Mouse (Mus musculus) limb, embryonic 14.5 days (tissue): ENCODE measurements around the gene Minos1. TPM values are rescaled to one million over a fixed set of nuclear protein-coding genes. Genes with fewer than 3 reads are reported as not detected.

Experiments used
- ATAC-seq: fragments of 200-750 bp; cut with Nextera tagmentation; 2 replicates; pipeline ENCODE4 v1.8.0; 2017; ENCODE audit warnings: low read depth, moderate number of reproducible peaks, moderate TSS enrichment; ENCODE audit not compliant: low FRiP score
- DNase-seq: peaks from one replicate; pipeline ENCODE4 v3.0.0-alpha.2; 2015; ENCODE audit warnings: low spot score
- H3K27ac ChIP-seq: fragments of 300-500 bp; sonication (generic); replicated peaks from 2 replicates; pipeline ENCODE4 v1.5.1; 2014; ENCODE audit warnings: low read depth, mild to moderate bottlenecking, low read length, moderate library complexity, mixed read lengths
- H3K27me3 ChIP-seq: fragments of 300-500 bp; sonication (generic); 2 replicates; pipeline ENCODE4 v1.6.1; 2014; ENCODE audit warnings: low read length, mixed read lengths; ENCODE audit not compliant: control insufficient read depth, insufficient read depth
- H3K36me3 ChIP-seq: fragments of 300-500 bp; sonication (generic); 2 replicates; pipeline ENCODE4 v1.6.1; 2014; ENCODE audit warnings: mild to moderate bottlenecking, low read length, moderate library complexity, mixed read lengths; ENCODE audit not compliant: control insufficient read depth, insufficient read depth
- H3K4me1 ChIP-seq: fragments of 300-500 bp; sonication (generic); 2 replicates; pipeline ENCODE4 v1.6.1; 2014; ENCODE audit warnings: antibody characterized with exemption, low read length, mixed read lengths; ENCODE audit not compliant: control insufficient read depth, insufficient read depth
- H3K4me2 ChIP-seq: fragments of 300-500 bp; sonication (generic); replicated peaks from 2 replicates; pipeline ENCODE4 v1.6.1; 2014; ENCODE audit warnings: low read depth, mild to moderate bottlenecking, low read length, moderate library complexity; ENCODE audit not compliant: severe bottlenecking
- H3K4me3 ChIP-seq: fragments of 300-500 bp; sonication (generic); replicated peaks from 2 replicates; pipeline ENCODE4 v1.5.1; 2014; ENCODE audit warnings: low read length
- H3K9ac ChIP-seq: fragments of 300-500 bp; sonication (generic); 2 replicates; pipeline ENCODE4 v1.6.1; 2014; ENCODE audit warnings: mild to moderate bottlenecking, low read depth, low read length, moderate library complexity; ENCODE audit not compliant: severe bottlenecking
- H3K9me3 ChIP-seq: fragments of 300-500 bp; sonication (generic); 2 replicates; pipeline ENCODE4 v1.6.1; 2016; ENCODE audit warnings: low read length; ENCODE audit not compliant: control insufficient read depth
- POLR2A ChIP-seq: fragments of 200-500 bp; IDR thresholded peaks from 2 replicates; pipeline ENCODE4 v1.8.0; 2012; ENCODE audit warnings: inconsistent platforms, mild to moderate bottlenecking, moderate library complexity, borderline replicate concordance; ENCODE audit not compliant: insufficient read depth, insufficient read length; ENCODE audit errors: extremely low read depth
- WGBS: fragments of 180-500 bp; shearing (Covaris S2); extraction: QIAGEN DNeasy Blood & Tissue Kit; methylation state at CpG from one replicate; pipeline ENCODE4 v1.1.7; 2014; 5-methylcytosine and 5-hydroxymethylcytosine counted together
- polyA plus RNA-seq, 2 experiments: library from polyadenylated mRNA; depleted of rRNA in 1 of 2; stranded (reverse) in 1 of 2; unstranded in 1 of 2; fragments of >200 nt; fragmentation: Nextera tagmentation in 1 of 2; extraction: Ambion mirVana in 1 of 2; gene quantifications; 2 replicates each; pipeline versions ENCODE4 v1.2.1 to v1.2.3; 2012 to 2014

The Minos1 gene
- polyA plus RNA-seq, 2 experiments, result 178 to 510 TPM

- TF ChIP-seq POLR2A, result no peak
- 79% methylated on average over 20 of the region's 20 CpGs for WGBS
- Histone ChIP-seq H3K27ac (no peak overlapping the region), H3K36me3 (no peaks in the 10 kb centered on the region), H3K4me2 (no peak overlapping the region), H3K9ac (no peak overlapping the region), H3K4me3 (no peak overlapping the region), H3K4me1 (no peaks in the 10 kb centered on the region), H3K9me3 (no peaks in the 10 kb centered on the region), H3K27me3 (no peaks in the 10 kb centered on the region)
- DNase-seq, result no peak
- ATAC-seq, result no peak
These were observed 23.8 kb upstream of the Minos1 start for GRCm38 (mm10) chr4:139154576-139155307.

- Histone ChIP-seq H3K4me2 (no peak overlapping the region), H3K27me3 (no peaks in the 10 kb centered on the region), H3K4me1 (no peaks in the 10 kb centered on the region), H3K27ac (no peak overlapping the region), H3K4me3 (no peak overlapping the region), H3K9ac (no peak overlapping the region), H3K9me3 (peaks cover 15% of the 10 kb centered on the region), H3K36me3 (no peaks in the 10 kb centered on the region)
- 72% methylated on average over 6 of the region's 6 CpGs for WGBS
- no peak for ATAC-seq
- no peak for DNase-seq
- no peak for TF ChIP-seq POLR2A
These were observed 20.5 kb upstream of the Minos1 start for GRCm38 (mm10) chr4:139151370-139151769.

GRCm38 (mm10) chr4:139146760-139147159 lies 15.8 kb upstream of the Minos1 start:
- H3K4me1 ChIP-seq, result peaks cover 5% of the 10 kb centered on the region
- no peak for ATAC-seq
- no peaks in the 10 kb centered on the region for H3K36me3 ChIP-seq
- 87% methylated on average over 5 of the region's 5 CpGs for WGBS
- no peaks in the 10 kb centered on the region for H3K27me3 ChIP-seq
- TF ChIP-seq POLR2A, result no peak
- H3K9ac ChIP-seq, result no peak overlapping the region
- H3K4me2 ChIP-seq, result no peak overlapping the region
- H3K4me3 ChIP-seq, result no peak overlapping the region
- H3K27ac ChIP-seq, result no peak overlapping the region
- DNase-seq, result no peak
- H3K9me3 ChIP-seq, result peaks cover 15% of the 10 kb centered on the region

GRCm38 (mm10) chr4:139145156-139145555 lies 14.2 kb upstream of the Minos1 start:
- no peak overlapping the region for H3K27ac ChIP-seq
- peaks cover 15% of the 10 kb centered on the region for H3K9me3 ChIP-seq
- 90% methylated on average over 11 of the region's 11 CpGs for WGBS
- no peak overlapping the region for H3K4me3 ChIP-seq
- H3K4me1 ChIP-seq, result peaks cover 5% of the 10 kb centered on the region
- ATAC-seq, result no peak
- no peak overlapping the region for H3K4me2 ChIP-seq
- H3K36me3 ChIP-seq, result no peaks in the 10 kb centered on the region
- TF ChIP-seq POLR2A, result no peak
- DNase-seq, result no peak
- no peaks in the 10 kb centered on the region for H3K27me3 ChIP-seq
- H3K9ac ChIP-seq, result no peak overlapping the region

- Histone ChIP-seq H3K4me2 (no peak overlapping the region), H3K4me3 (no peak overlapping the region), H3K27me3 (no peaks in the 10 kb centered on the region), H3K27ac (no peak overlapping the region), H3K4me1 (peaks cover 5% of the 10 kb centered on the region), H3K9ac (no peak overlapping the region), H3K9me3 (peaks cover 15% of the 10 kb centered on the region), H3K36me3 (no peaks in the 10 kb centered on the region)
- no peak for ATAC-seq
- no peak for TF ChIP-seq POLR2A
- no peak for DNase-seq
- WGBS, result 24% methylated on average over 4 of the region's 4 CpGs
These were observed 13.7 kb upstream of the Minos1 start for GRCm38 (mm10) chr4:139144577-139144976.

- Histone ChIP-seq H3K27me3 (no peaks in the 10 kb centered on the region), H3K4me3 (no peak overlapping the region), H3K9ac (no peak overlapping the region), H3K4me1 (peaks cover 5% of the 10 kb centered on the region), H3K4me2 (peak overlapping the region; percentile 18; the same call in 1 of the 2 replicates), H3K9me3 (peaks cover 5% of the 10 kb centered on the region), H3K36me3 (no peaks in the 10 kb centered on the region), H3K27ac (no peak overlapping the region)
- TF ChIP-seq POLR2A, result no peak
- DNase-seq (no peak), ATAC-seq (no peak)
- WGBS, result 48% methylated on average over 9 of the region's 9 CpGs
These were observed 12.1 kb upstream of the Minos1 start for GRCm38 (mm10) chr4:139142985-139143384.
